Mouse (Mus musculus): ENCODE measurements around the gene Capzb. TPM values are rescaled to one million over a fixed set of nuclear protein-coding genes. Genes with fewer than 3 reads are reported as not detected.

Gene Capzb
- polyA plus RNA-seq, 1 experiment from 2014 or later = 415 TPM

DNA sequence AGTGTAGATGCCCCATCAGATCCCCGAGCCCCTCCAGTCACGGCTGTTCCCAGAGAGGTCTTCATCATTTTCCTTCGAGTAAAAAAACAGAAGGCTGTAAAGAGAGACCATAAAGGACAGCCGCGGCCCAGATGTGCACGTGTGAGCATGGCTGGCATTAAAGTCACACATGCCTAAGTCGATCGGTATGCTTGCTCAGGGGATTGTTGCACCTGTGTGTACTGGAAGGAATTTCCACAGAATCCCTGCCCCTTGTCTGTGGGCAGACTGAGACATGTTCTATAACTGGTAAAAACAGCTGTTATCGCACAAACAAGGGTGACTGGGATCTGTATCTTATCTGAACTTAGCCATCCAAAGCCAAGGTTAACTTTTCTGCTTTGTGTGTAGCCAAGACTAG, 78.9 kb downstream of the Capzb start:
- 79% methylated on average over 9 of the region's 9 CpGs for WGBS
- Histone ChIP-seq H3K4me2 (replicated peaks; ENCODE audit: low read depth, low read length) (no peak overlapping the region), H3K27me3 (ENCODE audit: insufficient read depth, low read length) (no peaks in the 10 kb centered on the region), H3K9ac (replicated peaks; ENCODE audit: low read length) (no peak overlapping the region), H3K27ac (ENCODE audit: low read length) (no peak overlapping the region), H3K9me3 (ENCODE audit: low read length) (no peaks in the 10 kb centered on the region), H3K4me1 (ENCODE audit: insufficient read depth, low read length) (no peaks in the 10 kb centered on the region), H3K36me3 (ENCODE audit: insufficient read depth, low read length) (peaks cover 13% of the 10 kb centered on the region; the same call in 1 of the 2 replicates), H3K4me3 (ENCODE audit: low read length) (no peak overlapping the region)
- no peak for ATAC-seq (ENCODE audit: low FRiP score, low TSS enrichment)

DNA sequence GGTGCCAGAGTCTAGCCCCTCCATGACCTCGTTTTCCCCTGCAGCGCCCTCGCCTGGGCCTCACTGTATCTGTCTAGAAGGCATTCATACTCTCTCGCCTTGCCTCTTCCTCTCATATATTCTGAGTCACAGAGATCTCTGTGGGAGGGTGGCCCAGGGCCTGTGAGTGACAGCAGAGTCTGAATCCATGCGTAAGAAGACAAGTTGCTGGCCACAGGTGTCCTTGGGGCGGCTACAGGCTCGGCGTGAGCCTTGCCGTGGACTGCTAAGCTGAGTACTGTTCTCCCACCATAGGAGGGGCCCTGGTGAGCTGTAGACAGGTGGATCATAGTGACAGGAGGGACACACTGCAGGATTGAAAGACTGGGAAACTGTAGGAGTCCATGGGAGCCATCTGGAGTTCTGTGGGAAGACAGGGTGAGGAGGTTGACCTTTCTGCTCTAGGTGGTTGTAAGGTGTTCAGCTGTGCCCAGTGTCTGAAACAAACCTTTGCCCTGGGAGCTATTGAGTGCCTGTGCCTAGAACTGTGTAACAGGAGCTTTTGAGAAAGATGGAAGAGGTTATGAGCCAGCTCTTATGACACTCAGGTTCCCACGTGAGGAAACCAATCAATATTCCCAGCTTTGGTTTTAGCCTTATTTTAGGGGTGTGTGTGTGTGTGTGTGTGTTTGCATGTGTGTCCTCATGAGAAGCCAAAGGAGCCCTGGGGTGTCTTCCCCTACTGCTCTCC, 80.4 kb downstream of the Capzb start:
- WGBS = 70% methylated on average over 10 of the region's 10 CpGs
- H3K27me3 ChIP-seq (ENCODE audit: insufficient read depth, low read length) = no peaks in the 10 kb centered on the region
- no peaks in the 10 kb centered on the region for H3K4me1 ChIP-seq (ENCODE audit: insufficient read depth, low read length)
- H3K36me3 ChIP-seq (ENCODE audit: insufficient read depth, low read length) = peaks cover 5% of the 10 kb centered on the region; the same call in 1 of the 2 replicates
- no peak overlapping the region for H3K9ac ChIP-seq (replicated peaks; ENCODE audit: low read length)
- H3K9me3 ChIP-seq (ENCODE audit: low read length) = no peaks in the 10 kb centered on the region
- H3K4me2 ChIP-seq (replicated peaks; ENCODE audit: low read depth, low read length) = no peak overlapping the region
- H3K4me3 ChIP-seq (ENCODE audit: low read length) = no peak overlapping the region
- no peak for ATAC-seq (ENCODE audit: low FRiP score, low TSS enrichment)
- no peak overlapping the region for H3K27ac ChIP-seq (ENCODE audit: low read length)

DNA sequence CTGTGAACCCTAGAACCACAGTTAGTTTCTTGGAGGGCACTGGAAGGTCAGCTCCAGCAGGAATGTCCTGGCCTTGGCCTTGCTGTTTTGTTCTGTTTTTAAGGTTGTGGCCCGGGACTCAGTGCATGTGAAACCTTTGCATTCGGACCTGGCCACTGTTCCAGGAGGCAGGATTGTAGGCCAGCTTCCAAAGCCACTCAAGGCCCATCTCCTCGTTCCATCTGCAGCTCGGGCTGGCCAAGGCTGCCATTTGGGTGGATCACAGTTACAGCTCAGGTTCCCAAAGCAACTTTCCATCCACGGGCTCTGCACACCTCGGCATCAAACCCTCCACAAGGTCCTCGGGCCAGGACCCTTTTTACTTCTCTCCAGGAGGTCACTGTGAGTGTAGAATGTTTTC, 81.9 kb downstream of the Capzb start:
- WGBS = 86% methylated on average over 7 of the region's 7 CpGs
- no peaks in the 10 kb centered on the region for H3K4me1 ChIP-seq (ENCODE audit: insufficient read depth, low read length)

DNA sequence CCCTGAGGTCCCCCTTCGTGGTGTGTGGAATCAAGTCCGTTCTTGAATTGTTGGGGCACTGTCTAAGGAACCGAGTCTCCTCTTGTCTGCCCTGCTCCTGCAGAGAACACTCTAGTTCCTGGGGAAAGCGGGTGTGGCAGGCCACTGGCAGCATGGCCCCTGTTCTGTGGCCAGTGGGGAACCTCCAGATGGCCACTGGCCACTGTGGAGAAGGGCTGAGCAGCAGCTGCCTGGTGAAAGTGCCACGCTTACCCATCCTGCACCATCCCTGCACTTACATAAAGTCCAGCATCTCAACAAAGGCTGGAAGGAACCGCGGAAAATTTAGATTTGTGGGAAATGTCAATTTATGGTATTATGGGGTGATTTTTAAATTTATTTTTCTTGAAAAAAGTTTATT, 83.7 kb downstream of the Capzb start:
- H3K9me3 ChIP-seq (ENCODE audit: low read length) = no peaks in the 10 kb centered on the region
- H3K4me1 ChIP-seq (ENCODE audit: insufficient read depth, low read length) = peaks cover 1% of the 10 kb centered on the region
- no peak overlapping the region for H3K4me3 ChIP-seq (ENCODE audit: low read length)
- 92% methylated on average over 7 of the region's 7 CpGs for WGBS
- H3K4me2 ChIP-seq (replicated peaks; ENCODE audit: low read depth, low read length) = no peak overlapping the region
- no peak for ATAC-seq (ENCODE audit: low FRiP score, low TSS enrichment)
- peaks cover 16% of the 10 kb centered on the region for H3K36me3 ChIP-seq (ENCODE audit: insufficient read depth, low read length)
- no peak overlapping the region for H3K27ac ChIP-seq (ENCODE audit: low read length)
- no peak overlapping the region for H3K9ac ChIP-seq (replicated peaks; ENCODE audit: low read length)
- H3K27me3 ChIP-seq (ENCODE audit: insufficient read depth, low read length) = no peaks in the 10 kb centered on the region

More for the DNA sequence above, 81.9 kb downstream of the Capzb start:
- Histone ChIP-seq H3K36me3 (ENCODE audit: insufficient read depth, low read length) (no peaks in the 10 kb centered on the region; the same call in 1 of the 2 replicates), H3K4me2 (replicated peaks; ENCODE audit: low read depth, low read length) (no peak overlapping the region), H3K9ac (replicated peaks; ENCODE audit: low read length) (no peak overlapping the region), H3K27me3 (ENCODE audit: insufficient read depth, low read length) (no peaks in the 10 kb centered on the region), H3K27ac (ENCODE audit: low read length) (no peak overlapping the region), H3K4me3 (ENCODE audit: low read length) (no peak overlapping the region), H3K9me3 (ENCODE audit: low read length) (no peaks in the 10 kb centered on the region)
- no peak for ATAC-seq (ENCODE audit: low FRiP score, low TSS enrichment)

DNA sequence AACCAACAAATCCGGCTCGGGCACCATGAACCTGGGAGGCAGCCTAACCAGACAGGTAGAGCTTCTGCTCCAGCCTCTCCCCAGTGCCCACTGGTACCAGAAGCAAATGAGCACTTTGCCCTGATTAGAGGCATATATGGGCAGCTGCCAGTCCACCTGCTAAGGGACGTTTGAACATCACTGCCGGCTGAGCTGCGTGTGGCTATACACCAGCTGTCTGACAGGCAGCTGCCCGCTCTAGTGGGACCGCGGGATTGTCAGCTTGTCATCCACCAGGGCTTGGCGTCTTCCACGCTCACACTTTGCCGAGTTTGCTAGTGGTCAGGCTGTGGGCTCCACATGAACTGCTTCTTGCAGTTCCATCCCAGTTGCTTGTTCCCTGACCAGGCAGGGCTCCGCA, 87.8 kb downstream of the Capzb start:
- no peaks in the 10 kb centered on the region for H3K27me3 ChIP-seq (ENCODE audit: insufficient read depth, low read length)
- H3K36me3 ChIP-seq (ENCODE audit: insufficient read depth, low read length) = peaks cover 24% of the 10 kb centered on the region
- WGBS = 87% methylated on average over 12 of the region's 12 CpGs
- H3K4me3 ChIP-seq (ENCODE audit: low read length) = no peak overlapping the region
- no peak for ATAC-seq (ENCODE audit: low FRiP score, low TSS enrichment)
- H3K4me1 ChIP-seq (ENCODE audit: insufficient read depth, low read length) = peaks cover 34% of the 10 kb centered on the region
- H3K27ac ChIP-seq (ENCODE audit: low read length) = no peak overlapping the region
- no peak overlapping the region for H3K9ac ChIP-seq (replicated peaks; ENCODE audit: low read length)
- H3K4me2 ChIP-seq (replicated peaks; ENCODE audit: low read depth, low read length) = no peak overlapping the region
- H3K9me3 ChIP-seq (ENCODE audit: low read length) = no peaks in the 10 kb centered on the region

DNA sequence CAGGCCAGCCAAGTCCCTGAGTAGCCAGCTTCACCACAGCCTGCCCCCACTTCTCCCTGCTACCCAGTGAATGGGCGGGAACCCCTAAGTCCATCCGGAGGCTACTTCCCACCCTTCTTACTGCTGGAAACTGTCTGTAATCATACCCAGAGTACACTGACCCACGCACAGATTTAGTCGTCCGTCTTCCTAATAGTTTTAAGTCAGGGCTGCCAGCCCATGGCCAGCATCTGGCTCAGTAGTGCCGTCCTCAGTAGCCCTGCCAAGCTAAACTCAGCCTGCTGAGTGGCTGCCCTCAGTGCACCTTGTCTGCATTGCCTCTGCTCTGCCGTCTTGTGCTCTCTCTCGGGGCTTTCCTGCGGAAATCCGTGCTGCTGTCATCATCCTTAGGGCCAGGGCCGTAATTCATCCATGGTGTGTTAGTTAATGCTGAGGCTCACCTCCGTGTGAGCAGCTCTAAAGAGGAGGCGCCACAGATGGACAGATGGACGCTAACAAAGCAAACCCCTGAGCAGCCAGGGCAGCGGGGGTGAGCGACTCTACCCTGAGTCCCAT, 89.2 kb downstream of the Capzb start:
- Histone ChIP-seq H3K9ac (replicated peaks; ENCODE audit: low read length) (no peak overlapping the region; the same call in 1 of the 2 replicates), H3K4me2 (replicated peaks; ENCODE audit: low read depth, low read length) (no peak overlapping the region), H3K9me3 (ENCODE audit: low read length) (no peaks in the 10 kb centered on the region), H3K4me3 (ENCODE audit: low read length) (no peak overlapping the region), H3K27me3 (ENCODE audit: insufficient read depth, low read length) (no peaks in the 10 kb centered on the region), H3K36me3 (ENCODE audit: insufficient read depth, low read length) (peaks cover 26% of the 10 kb centered on the region), H3K27ac (ENCODE audit: low read length) (peak overlapping the region; percentile 92), H3K4me1 (ENCODE audit: insufficient read depth, low read length) (peaks cover 34% of the 10 kb centered on the region)
- WGBS = 29% methylated on average over 16 of the region's 16 CpGs
- peak; percentile 8; the same call in 1 of the 2 replicates for ATAC-seq (ENCODE audit: low FRiP score, low TSS enrichment)

DNA sequence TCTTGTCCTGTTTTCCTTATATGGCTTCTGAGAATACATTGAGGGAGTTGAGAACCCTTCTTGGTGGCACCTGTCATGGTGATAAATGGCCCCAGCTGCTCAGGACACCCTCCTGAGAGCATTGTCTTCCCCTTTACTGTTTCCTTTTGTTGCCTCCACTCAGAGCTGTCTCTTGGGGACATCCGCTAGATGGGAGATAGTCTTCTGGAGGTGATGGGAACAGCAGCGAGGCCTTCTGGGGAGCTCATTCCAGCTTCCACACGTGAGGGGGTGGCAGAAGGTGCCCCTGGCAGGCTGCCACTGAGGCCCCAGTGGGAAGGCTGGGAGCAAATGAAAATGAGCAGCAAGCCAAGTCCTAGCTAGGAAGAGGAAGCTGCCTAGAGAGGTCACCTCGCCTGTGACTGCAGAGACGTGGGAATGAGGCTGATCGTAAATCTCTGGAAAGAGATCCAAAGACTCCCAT, 90.3 kb downstream of the Capzb start:
- Histone ChIP-seq H3K9me3 (ENCODE audit: low read length) (no peaks in the 10 kb centered on the region), H3K27ac (ENCODE audit: low read length) (peak overlapping the region; percentile 92), H3K4me1 (ENCODE audit: insufficient read depth, low read length) (peaks cover 34% of the 10 kb centered on the region), H3K4me2 (replicated peaks; ENCODE audit: low read depth, low read length) (no peak overlapping the region), H3K4me3 (ENCODE audit: low read length) (no peak overlapping the region), H3K27me3 (ENCODE audit: insufficient read depth, low read length) (no peaks in the 10 kb centered on the region), H3K9ac (replicated peaks; ENCODE audit: low read length) (no peak overlapping the region), H3K36me3 (ENCODE audit: insufficient read depth, low read length) (peaks cover 37% of the 10 kb centered on the region)
- peak; percentile 64 for ATAC-seq (ENCODE audit: low FRiP score, low TSS enrichment)
- 16% methylated on average over 6 of the region's 6 CpGs for WGBS

DNA sequence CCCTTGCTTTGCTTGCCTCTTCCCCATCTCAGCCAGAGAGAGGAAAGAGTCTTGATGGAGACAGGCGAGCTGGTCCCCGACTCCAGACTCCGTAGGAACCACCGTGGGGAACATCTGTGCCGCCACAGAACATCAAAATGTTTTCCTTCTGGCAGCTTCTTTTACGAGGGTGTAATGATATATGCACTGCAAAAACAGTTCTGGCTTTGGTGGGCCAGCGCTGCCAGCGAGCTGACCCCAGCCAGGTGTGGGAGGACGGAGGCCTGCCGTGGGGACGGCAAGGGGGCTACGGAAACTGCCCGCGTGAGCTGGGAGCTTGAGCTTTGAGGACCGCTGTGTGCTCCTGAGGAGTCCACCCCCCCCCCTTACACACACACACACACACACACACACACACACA, 92.2 kb downstream of the Capzb start:
- H3K36me3 ChIP-seq (ENCODE audit: insufficient read depth, low read length) = peaks cover 54% of the 10 kb centered on the region
- no peak overlapping the region for H3K9ac ChIP-seq (replicated peaks; ENCODE audit: low read length)
- 40% methylated on average over 15 of the region's 15 CpGs for WGBS
- no peaks in the 10 kb centered on the region for H3K27me3 ChIP-seq (ENCODE audit: insufficient read depth, low read length)
- H3K9me3 ChIP-seq (ENCODE audit: low read length) = no peaks in the 10 kb centered on the region
- H3K4me3 ChIP-seq (ENCODE audit: low read length) = no peak overlapping the region
- H3K4me1 ChIP-seq (ENCODE audit: insufficient read depth, low read length) = peaks cover 34% of the 10 kb centered on the region
- peak overlapping the region; percentile 8 for H3K27ac ChIP-seq (ENCODE audit: low read length)
- no peak overlapping the region for H3K4me2 ChIP-seq (replicated peaks; ENCODE audit: low read depth, low read length)
- no peak for ATAC-seq (ENCODE audit: low FRiP score, low TSS enrichment)

DNA sequence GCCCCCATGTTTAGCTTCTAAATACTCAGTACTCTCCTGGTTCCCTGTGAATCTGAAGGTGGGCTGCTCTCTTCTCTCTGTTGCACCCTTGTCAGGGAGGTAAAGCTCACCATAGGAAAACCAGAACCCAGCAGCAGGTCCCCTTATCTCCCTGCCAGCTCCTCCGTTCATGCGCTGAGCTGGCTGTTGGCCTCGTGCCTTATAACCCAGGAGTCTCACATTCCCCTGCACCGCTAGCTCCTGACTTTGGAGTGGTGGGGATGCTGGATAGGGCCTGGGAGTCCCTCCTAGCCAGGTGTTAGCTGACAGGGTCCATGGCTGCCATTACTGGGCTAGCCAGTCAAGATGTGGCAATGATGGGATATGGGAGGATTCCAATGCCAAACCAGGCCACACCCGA, 93.5 kb downstream of the Capzb start:
- no peak for ATAC-seq (ENCODE audit: low FRiP score, low TSS enrichment)
- peaks cover 36% of the 10 kb centered on the region for H3K4me1 ChIP-seq (ENCODE audit: insufficient read depth, low read length)
- H3K4me2 ChIP-seq (replicated peaks; ENCODE audit: low read depth, low read length) = no peak overlapping the region
- WGBS = 75% methylated on average over 5 of the region's 5 CpGs
- peaks cover 54% of the 10 kb centered on the region for H3K36me3 ChIP-seq (ENCODE audit: insufficient read depth, low read length)
- H3K9me3 ChIP-seq (ENCODE audit: low read length) = no peaks in the 10 kb centered on the region
- H3K4me3 ChIP-seq (ENCODE audit: low read length) = no peak overlapping the region
- H3K9ac ChIP-seq (replicated peaks; ENCODE audit: low read length) = 0 out of 2 replicates have a peak overlapping the region, but pooled peaks have one; percentile 9
- H3K27me3 ChIP-seq (ENCODE audit: insufficient read depth, low read length) = no peaks in the 10 kb centered on the region
- H3K27ac ChIP-seq (ENCODE audit: low read length) = no peak overlapping the region

All from kidney, embryonic 16.5 days (tissue).